Mouse (Mus musculus) c-Kit-positive CD71-negative TER-119-negative erythroid progenitor cells, embryonic 14.5 days (primary cell): Measurements from ENCODE around the gene Coa6.

Source experiments
- DNase-seq: peaks from one replicate; pipeline ENCODE4 v3.0.0-alpha.2; 2013; ENCODE audit warnings: low read depth

Gene Coa6

DNA sequence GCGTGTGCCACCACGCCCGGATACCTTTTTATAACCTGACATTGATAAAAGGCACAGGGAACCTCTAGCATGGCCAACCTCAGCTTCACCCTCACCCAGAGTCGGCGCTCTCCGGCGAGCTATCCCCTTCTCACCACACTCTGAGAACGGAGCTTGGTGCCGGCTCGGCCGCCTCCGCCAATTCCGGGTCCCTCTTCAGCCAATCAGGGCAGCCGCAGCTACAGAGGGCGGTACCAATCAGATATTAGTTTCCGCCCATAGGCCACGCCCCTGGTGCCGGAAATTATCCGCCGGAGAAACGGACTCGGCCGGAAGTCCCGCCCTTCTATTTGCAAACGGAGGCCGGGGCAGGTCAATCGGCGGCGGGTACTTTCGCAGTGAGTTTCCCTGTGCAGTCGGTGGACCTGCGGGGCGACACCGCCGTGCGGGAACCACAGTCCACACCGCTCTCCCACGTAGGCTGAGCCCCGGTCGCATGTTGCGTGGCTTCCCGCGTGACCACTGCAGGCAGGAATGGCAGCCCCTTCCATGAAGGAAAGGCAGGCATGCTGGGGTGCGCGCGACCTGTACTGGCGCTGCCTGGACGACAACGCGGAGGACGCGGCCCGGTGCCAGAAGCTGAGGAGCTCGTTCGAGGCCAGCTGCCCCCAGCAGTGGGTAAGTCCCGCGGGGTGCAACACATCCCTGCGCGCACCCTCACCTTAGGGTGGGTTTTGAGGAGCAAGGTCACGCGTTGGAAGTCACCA, at the start of gene Coa6:
TSS of gene Coa6 (plus strand) at position 342 of the 746 bp plus-strand sequence.
- peak; percentile 98 for DNase-seq

DNA sequence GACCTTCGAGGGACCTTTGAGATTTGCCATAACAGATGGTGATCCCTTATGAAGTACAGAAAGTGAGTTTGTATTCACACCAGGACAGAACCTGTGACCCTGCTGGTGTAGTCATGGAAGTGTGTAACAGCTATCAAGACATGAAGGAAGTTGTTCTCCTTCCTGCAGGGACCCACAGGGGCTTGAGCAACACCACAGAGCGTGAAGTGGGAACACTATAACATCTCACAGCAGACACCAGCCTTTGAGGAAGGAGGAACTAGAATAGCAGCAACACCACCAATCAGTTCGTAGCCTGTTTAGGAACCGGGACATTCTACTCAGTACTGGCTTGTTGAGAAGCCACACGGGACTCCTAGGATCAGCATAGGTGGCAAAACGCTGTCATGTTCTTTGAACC, 42.7 kb upstream of the Coa6 start:
- DNase-seq = no peak

DNA sequence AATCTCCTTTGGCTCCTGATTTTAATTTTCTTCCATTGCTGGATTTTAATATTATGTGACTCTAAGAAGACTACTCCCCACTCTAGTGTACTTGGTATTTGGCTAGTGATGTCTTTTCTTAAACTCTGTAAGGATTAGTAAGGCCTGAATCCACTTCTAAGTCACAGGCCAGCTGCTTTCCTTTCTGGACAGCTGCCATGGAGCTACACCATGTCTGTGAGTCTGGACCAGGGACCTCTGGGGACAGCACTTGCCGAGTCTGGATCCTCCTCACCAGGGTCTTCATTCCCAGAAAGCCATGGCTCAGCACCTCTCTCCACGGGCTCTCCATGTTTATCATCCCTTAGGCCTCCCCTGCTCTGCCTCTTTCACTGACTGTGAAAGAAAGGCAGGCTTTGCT, 42.2 kb upstream of the Coa6 start:
- no peak for DNase-seq

DNA sequence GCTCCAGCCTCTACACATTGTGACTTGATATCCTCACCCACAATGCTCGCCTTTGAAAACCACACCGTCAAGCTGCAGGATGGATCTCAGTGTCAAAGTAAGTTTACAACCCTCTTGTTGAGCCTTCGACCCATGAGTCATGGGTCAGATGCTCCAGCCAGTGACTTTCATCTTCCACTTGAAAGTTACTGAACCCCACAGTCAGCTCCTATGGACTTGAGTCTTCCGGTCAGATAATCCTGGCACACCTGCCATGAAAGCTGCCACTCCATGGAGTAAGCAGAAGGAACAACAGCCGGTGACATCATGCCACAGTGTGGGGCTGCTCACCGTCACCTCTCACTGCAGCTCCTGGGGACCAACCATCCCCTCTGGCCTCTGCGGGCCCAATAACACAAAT, 41.0 kb upstream of the Coa6 start:
- DNase-seq = no peak

DNA sequence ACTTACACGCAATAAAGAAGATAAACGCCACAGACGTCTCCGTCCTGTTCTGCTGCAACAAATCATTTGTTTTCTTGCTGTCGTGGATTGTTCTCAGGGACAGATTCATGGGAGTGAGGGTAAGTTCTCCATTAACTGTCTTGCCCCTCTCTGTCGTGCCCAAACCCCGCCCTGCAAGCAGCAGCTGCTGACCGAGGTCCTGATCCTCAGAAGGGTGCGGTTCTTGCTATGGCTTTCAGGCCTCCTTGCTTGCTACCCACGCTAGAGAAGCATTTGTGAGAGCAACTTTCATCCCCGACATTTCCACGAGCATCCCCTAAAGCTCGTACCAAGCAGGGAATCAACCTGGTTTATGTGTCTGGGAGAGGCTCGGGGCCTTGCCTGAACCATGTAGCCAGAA, 40.1 kb upstream of the Coa6 start:
- no peak for DNase-seq

DNA sequence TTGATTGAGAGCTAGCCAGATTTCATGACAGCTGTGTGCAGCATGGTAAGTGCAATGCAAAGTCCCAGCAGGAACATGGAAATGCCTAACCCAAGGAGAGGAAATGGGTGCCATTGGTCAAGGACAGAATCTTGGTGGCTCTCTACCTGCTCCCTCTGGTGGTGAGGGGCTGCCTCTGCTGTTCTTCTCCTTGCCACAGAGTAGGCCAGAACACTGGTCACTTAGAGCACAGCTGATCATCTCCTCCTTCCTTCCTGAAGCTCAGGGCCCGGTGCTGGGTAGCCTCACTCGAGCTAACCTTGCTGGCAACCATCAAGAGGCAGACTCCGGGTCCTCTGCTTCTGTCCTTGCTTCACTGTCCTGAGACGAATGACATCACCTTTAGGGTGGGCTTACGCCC, 39.6 kb upstream of the Coa6 start:
- peak; percentile 5 for DNase-seq

DNA sequence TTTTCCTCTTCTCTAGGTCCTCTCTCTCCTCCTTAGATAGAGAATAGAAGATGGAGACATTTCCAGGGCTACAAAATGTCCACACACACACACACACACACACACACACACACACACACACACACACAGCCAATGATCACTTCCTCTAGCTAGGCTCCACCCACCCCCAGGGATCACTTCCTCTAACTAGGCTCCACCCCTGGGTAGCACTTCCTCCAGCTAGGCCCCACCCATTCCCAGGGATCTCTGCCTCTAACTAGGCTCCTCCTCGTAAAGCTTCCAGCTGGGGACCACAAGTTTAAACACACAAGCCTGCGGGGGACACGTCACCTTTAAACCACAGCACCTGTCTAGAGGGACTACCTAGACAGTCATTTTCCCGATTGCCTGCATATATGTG, 34.7 kb upstream of the Coa6 start:
- peak; percentile 18 for DNase-seq

DNA sequence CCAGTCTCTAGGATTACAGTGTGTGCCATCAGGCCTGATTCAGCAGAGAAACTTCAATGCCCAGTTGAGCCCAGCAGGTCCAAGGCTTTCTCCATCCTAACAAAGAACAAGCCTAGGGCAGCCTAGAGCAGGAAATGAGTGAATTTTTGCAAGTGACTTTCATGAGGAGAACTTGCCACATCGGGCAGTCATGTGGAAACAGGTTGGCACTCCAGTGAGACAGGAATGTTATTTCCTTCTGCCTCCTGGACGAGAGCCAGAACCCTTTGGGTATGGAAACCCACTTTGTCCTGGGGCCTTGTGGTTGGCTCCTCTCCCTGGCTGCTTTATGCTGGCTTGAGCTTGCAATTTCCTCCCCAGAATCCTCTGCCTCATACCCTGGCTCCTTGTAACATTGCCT, 30.8 kb upstream of the Coa6 start:
- DNase-seq = no peak

DNA sequence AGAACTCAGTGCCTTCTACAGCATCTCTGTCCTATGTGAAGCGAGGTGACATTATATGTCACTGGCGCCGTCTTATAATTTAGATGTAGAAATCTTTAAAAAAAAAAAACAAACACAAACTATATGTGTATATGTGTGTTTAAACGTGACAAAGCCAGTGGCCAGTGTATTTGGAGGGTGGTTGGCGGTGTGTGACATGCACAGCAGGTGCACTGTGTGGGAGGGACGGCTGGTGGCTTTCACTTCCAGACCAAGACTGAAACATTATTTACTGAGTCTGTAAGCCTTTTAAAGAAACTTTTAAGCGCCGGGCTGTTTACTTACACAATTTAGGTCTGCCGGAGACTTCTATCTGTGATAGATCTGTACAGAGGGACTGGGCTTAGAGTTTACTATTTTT, 26.9 kb upstream of the Coa6 start:
- DNase-seq = no peak

DNA sequence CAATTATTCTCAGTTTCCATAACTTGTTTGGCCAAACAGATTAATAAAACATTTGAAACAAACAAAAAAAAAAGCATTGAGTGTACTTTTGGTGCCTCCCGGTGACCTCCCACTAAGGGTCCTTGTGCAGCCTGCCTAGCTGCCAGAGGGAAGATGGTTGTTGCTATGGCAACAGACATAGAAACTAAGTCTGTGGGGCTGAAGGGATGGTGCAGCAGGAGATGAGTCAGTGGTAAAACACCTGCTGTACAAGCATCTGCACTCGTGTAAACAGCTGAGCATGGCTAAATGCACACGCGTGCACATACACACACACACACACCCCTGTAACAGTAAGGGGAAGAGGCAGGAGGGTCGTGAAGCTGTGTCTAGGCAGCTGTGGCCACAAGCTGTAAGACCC, 26.4 kb upstream of the Coa6 start:
- DNase-seq = no peak

DNA sequence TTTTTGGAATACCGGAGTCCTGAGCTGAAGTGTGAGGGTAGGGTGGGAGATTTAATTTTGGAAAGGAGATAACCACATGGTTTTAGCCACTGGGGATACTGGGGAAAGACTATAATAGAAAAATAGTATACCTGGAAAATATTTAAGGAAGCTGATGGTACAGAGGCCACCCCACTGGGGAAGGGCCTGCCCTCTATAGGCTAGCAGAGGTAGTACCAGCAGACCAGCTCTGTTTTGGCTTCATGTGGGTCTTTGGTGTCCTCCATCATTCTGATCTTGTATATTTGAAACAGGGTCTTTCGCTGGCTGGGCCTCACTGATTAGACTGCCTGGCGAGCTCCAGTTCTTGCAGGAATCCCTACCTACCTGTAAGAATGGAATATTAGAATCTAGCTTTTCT, 24.0 kb upstream of the Coa6 start:
- DNase-seq = no peak

DNA sequence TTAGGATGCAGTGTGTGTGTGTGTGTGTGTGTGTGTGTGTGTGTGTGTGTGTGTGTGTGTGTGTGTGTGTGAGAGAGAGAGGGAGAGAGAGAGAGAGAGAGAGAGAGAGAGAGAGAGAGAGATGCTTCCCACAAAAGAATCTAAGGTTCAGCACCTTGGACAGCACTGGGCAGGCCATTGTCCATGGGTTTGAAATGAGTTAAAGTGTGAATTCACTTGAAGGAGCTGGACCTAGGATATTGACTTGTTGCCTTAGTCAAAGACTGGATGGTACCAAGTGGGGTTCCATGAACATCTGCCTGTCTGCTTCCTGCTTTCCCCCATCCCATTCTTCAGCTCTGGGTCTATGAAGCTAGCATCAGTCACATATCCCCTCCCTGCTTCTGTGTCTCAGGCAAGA, 17.8 kb upstream of the Coa6 start:
- peak; percentile 38 for DNase-seq

DNA sequence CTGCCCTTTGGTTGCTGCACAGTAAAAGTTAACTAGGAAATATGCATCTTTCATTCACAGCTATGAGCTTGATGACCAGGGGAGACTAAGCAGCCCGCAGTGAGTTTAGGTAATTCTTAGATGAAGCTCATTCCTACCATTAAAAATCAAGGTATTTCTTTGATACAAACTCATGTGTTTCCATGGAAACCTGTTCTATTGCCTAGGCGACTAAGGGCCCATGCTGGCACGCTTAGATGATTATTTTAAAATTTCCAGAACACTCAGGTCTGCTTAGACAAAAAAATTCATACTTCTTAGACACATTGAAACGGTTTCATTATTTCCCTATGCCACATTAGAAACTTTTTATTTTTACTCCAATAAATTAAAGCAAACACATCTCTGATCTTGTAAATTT, 17.3 kb upstream of the Coa6 start:
- DNase-seq = no peak

DNA sequence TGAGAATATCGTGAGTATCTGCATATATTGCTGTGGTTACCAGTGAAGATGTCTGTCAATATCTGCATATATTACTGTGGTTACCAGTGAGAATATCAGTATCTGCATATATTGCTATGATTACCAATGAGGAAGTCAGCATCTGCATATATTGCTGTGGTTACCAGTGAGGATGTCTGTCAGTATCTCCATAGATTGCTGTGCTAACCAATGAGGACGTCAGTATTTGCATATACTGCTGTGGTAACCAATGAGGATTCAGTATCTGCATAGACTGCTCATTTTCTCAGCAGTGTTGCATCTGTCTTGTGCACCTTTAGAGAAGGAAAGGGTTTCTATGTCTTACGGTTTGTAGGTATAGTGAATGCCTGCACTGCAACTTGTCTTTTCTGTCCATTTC, 1.5 kb upstream of the Coa6 start:
- DNase-seq = no peak

DNA sequence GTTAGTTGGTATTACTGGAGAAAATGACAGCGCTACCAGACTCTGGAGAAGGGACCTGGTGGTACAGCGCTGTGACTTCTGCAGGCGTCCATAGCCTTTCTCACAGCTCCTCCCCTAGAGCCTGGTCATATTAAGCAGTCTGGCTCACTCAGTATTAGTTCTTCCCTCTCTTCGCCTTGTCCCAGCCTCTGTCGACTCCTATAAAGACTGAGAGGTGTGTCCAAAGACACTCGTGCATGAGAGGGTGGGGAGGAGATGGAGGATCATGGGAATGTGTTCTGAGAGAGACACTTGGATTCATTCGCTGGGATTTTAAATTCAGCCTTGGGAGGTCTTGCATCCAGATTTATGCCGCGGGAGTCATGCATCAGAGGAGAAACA, 595 bp downstream of the Coa6 start:
- DNase-seq = no peak

DNA sequence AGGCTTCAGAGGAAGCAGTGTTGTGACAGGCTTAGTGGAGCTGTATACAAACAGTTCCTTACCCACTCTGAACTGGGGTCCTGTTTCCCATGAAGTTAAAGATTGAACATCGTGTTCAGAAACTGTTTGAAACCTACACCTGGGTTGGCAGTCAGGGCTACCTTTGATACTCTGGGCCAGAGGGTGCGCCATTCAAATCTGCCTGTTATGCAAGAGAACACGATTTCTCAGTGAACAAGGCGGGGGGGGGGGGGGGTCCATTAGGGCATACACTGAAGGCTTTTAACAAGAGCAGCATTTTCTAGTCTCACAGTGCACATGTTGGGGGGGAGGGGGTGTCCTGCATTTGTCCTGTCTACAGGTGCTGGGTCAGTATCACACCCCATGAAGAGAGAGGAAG, 1.8 kb downstream of the Coa6 start:
- DNase-seq = no peak

DNA sequence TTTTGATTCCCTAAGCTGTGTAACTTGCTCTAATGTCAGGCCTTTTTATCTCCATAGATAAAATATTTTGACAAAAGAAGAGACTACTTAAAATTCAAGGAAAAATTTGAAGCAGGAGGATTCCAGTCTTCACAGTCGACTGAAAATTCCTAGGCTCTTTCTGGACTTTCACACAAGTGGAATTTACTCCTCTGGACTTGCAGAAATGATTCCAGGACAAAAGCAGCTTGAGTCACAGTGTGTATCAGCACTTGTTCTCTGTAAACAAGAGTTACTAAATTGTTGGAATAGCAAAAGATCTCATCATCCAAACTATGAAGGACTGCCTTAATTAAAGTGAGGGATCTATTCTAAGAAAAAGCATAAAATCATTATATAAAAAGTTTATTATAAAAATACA, 2.6 kb downstream of the Coa6 start:
- DNase-seq = no peak

DNA sequence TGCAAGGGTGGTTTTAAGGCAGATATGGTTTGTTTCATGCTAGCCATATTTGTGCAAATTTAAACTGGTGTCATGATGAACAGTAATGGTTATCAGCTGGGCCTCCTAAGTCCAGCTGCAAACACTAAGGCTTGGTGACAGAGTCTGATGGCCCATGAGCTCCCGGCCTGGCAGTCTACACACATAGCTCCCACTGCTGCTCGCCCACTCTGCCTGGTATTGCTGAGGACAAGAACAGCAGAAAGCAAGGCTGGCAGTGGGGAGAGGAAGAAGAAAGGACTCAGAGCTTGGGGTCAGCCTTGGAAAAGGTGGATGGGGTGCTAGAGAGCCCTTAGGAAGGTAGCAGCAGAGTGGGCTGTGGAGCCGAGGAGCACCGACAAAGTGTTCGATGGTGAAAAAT, 7.3 kb downstream of the Coa6 start:
- no peak for DNase-seq

DNA sequence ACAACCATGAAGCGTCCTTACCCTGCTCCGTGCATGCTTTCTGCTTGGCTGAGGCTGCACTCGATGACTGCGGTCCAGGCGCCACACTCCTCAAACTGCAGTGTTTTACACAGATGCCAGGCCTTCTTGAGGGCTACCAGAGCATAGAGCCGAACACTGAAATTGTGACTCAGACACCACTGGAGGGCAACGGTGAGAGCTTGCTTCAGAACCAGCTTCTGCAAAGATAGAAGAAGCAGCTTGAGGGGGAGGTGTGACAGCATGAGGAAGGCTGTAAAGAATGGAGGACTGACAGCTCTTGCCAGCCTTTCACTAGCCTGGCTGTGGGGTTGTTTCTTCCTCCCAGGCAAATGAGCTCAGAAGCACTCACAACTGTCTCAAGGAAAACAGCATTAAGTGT, 11.5 kb downstream of the Coa6 start:
- no peak for DNase-seq

DNA sequence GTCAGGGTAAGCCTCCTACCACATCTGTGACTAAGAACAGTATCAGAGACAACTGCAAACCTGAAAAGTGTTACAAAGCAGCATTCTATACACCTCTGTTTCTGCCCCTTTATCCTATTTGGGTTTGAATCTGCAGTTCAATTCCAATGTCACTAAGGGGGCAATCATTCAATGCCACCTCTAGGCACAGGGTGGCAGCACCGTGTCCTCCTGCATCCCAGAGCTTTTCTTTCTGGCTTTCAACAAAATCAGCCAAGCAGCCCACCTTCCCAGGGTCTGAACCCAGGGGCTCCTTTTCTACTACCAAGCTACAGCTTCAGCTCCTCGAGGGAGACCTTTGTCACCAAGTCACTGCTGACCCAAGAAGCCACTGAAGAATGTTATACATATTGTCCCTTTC, 16.6 kb downstream of the Coa6 start:
- DNase-seq = no peak

DNA sequence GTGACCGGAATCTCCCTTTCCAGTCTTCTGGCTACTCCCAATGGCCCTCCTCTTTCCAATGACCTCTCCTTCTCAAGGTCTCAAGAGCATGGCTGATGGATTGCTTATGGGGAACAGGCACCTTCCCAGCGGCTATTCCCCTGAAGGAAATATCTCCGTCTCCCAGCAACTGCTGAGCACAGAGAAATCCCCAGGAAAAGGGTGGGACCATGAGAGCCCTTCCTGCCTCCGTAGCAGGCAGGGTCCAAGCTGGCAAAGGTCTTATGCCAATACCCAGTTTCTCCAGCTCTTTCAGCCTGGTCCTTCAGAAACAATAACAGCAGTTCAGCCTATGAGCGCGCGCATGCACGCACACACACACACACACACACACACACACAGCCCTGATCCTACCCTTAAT, 28.8 kb downstream of the Coa6 start:
- DNase-seq = no peak

DNA sequence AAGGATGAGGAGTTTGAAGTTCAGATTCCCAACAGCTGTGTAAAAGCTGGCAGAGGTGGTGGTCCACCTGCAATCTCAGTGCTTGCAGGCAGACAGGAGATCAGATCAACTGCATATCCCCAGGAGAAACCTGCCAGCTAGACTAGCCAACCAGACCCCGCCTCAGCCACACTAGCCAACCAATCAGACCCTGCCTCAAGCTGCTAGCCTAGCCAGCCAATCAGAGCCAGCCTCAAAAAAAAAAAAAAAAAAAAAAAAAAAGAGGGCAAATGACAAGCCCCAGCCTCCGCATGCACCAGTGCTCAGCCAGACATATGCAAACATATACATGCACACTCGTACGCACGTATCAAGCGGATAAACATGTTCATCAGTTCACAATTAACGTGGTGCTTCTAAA, 33.1 kb downstream of the Coa6 start:
- no peak for DNase-seq

DNA sequence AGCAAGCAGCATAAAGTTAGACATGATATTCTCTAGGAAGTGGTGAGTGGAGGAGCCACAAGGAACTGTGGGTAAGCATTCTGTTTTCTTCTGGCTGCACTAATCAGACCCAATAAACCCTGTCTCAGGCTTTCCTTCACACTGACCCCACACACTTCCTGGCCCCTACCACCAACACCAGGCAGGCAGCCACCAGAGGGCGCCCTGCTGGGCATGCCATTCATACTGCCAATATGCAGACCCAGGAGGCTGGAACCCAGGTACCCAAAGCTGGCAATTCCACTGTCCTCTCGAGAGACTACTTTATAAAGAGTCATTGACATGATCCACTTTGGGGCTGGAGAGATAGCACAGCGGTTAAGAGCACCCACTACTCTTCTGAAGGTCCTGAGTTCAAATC, 38.0 kb downstream of the Coa6 start:
- DNase-seq = no peak

DNA sequence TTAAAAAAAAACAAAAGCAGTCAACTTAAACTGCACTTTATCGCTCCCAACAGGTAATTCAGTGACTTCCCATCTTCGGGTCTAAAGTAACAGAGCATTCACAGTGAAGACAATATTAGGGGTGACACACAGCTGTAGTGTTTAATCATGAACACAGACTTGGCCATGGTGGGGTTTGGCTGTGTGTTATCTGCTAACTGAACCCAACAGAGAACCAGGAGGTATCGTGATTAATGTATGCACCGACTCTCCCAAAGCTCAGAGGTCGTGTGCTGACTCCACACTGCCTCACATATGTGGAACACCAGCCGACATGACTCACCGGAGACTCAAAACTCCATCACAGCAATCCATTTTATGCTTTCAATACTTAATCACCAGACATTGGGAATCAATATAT, 39.4 kb downstream of the Coa6 start:
- DNase-seq = no peak

DNA sequence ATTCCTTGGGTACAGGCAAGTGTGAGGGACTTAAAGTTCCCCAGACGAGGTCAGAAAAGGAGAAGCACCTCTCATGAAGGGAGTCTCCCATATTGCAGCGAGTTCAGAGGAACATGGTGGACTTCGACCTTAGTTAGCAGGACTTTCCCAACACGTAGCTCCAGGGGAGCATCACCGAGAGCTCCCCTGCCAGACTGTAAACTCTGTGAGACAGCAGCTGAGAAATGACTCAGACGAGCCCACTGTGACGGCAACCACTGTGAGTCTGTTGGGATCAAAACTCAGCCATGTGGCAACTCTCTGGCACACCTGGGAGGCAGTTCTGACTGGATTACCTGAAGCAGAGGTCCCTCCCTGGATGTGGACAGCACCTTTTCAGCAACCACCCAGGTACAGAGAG, 41.8 kb downstream of the Coa6 start:
- no peak for DNase-seq
